Mouse (Mus musculus): ENCODE measurements around the gene 4930512M02Rik. TPM values are rescaled to one million over a fixed set of nuclear protein-coding genes. Genes with fewer than 3 reads are reported as not detected.

The 4930512M02Rik gene
- total RNA-seq, 4 experiments from 2014 or later, result not detected

- no peak for DNase-seq
Observed at GRCm38 (mm10) chr11:11564266-11565044, 63.2 kb downstream of the 4930512M02Rik start.

- DNase-seq, result no peak
Observed at GRCm38 (mm10) chr11:11561118-11561517, 66.5 kb downstream of the 4930512M02Rik start.

DNA sequence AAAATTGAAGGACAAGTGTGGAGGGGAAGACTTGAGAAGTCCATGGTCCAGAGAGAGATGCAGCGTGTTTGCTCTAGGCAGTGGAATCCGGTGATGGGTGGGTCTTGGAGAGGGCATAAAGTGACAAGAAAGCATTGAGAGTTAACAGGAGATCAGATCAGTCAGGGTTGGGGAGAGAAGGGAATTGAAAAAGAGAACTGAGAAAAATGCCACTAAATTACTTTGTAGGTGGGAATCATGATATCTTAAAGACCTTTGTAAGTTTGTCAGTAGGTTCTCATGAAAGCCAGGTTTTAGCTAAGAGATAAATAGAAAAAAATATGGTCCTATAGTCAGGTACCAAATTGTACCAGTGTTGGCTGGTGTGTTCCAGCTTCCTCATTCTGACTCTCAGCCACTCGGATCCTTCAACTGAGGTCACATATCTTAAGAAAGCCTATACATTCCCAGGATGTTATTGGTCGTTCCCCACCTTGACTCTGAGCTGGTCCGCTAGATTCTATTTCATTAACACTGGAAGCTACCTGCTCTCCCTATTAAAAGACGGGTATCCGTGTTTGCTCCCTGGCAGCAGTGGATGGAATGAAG is 68.4 kb downstream of the 4930512M02Rik start:
- no peak for DNase-seq

- DNase-seq, result no peak
Observed at GRCm38 (mm10) chr11:11558662-11559061, 69.0 kb downstream of the 4930512M02Rik start.

- DNase-seq, result peak; percentile 26
Observed at GRCm38 (mm10) chr11:11557173-11557967, 70.3 kb downstream of the 4930512M02Rik start.

DNA sequence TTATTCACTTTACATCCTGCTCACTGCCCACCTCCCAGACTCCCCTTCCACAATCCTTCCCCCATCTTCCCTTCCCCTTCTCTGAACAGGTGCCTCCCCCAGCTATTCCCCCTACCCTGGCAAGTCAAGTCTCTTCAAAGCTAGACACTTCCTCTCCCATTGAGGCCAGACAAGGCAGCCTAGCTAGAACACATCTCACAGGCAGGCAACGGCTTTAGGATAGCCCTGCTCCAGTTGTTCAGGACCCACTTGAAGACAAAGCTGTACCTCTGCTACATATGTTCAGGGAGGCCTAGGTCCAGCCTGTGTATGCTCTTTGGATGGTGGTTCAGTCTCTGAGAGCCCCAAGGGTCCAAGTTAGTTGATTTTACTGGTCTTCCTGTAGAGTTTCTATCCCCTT is 71.4 kb downstream of the 4930512M02Rik start:
- DNase-seq, result no peak

DNA sequence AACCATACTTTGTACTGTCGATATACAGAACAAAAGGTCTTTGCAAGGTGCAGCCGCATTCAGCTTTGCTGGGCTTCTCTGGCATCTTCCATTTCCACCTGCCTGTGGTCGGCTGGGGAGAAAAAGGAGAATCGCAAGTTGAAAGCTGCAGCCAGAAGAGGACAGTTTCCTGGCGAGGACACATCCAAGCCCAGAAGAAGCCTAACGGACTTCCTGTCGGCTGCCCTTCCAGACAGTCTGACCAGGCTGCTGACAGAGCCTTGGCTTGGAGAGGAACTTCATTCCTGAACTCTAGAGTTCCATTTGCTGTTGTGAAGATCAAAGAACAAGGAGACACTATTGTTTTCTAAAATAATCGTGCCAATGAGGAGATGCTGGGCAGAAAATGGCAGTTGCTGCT is 72.1 kb downstream of the 4930512M02Rik start:
- DNase-seq, result no peak

DNA sequence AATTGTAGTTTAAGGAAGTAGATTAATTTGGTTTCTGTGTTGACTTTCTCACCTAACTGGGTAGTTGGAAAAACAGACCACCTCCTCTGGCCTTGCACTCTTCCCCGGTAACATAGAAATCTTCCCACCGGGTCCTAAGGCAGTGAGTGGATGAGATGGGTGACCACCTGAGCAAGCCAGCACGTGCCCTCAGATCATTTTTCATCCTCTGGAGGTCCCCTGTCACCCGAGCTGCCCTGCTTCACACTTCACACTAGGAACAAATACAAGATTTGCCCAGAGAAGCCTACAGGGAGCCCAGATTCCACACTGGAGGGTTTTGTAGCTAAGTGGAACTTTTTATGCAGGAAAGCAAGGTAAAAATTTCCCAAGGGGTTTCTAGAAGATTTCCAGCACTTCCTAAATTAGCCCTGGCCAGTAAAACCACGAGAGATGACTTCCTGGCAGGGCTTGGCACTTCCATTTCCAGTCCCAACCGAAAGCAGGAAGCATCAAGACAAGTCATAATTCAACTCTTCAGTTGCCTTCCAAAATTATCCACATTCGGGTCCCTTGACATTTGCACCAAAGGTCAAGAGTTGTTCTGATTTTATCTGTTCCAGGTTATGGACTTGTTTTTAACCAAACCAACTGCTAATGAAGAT is 79.9 kb downstream of the 4930512M02Rik start:
- no peak for DNase-seq

DNA sequence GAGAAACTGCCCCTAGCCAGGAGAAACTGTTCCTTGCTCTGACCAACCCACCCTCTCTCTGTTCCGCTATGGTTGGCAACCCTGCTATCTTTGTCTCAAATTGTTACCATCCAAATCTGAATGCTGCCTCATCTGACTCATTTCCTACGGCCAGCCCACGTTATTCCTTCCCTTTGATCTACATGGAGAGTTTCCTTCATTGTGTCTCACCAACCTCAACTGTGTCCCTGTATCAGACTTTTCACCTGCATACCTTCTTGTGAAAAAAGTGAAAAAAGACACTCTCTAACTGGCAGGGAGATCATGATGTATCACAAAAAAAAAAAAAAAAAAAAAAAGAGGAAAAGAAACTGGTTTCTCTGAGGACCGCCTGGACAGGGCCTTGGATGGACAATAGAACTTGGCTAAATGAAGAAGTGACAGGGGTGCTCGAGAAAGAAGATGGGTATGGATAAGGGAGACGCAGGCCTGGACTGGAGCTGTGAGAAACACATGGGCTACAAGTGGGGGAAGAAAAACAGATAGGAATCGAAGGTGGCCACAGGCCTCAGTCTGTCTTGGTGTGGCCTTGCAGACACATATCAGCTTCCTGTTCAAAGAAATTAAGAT is 80.6 kb downstream of the 4930512M02Rik start:
- DNase-seq, result no peak

DNA sequence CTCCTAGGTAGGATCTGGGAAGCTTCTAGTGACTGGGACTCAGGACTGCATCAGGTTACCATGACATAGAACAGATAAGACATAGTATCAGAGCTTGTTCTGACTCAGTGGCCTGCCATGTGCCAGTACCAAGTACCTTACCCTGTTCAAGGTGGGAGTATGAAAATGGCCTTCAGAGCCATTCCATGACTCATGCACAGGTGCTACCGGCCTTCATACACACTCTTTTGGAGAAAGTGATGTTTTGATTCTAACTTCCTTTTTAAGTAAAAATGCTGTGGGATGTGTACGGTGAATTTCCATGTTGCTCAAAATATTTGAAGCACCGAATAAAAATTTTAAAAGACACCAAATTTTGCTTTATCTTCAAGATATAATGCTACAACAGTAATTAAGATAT is 81.7 kb downstream of the 4930512M02Rik start:
- DNase-seq, result no peak

Other genes with a start within 250 kb of the 4930512M02Rik start
- gene Spata48, start 165.7 kb downstream of the 4930512M02Rik start, total RNA-seq (2022), result 1 to 10 TPM in 2 of 4 experiments, under 1 TPM in 2; 0.40 to 1.5 (median 1.1) TPM
- under 1 TPM; 0.29 to 0.70 (median 0.46) TPM for gene Zpbp, start 165.4 kb downstream of the 4930512M02Rik start, total RNA-seq (2022)
- 1 to 10 TPM; 2.7 to 6.3 (median 3.7) TPM for gene Ikzf1, start 57.2 kb upstream of the 4930512M02Rik start, total RNA-seq (2022)
- 1 to 10 TPM; 1.3 to 2.8 (median 2.1) TPM for gene Fignl1, start 181.1 kb upstream of the 4930512M02Rik start, total RNA-seq (2022)